ENCODE assay signal across 19 mouse cellular contexts in the genomic region with DNA sequence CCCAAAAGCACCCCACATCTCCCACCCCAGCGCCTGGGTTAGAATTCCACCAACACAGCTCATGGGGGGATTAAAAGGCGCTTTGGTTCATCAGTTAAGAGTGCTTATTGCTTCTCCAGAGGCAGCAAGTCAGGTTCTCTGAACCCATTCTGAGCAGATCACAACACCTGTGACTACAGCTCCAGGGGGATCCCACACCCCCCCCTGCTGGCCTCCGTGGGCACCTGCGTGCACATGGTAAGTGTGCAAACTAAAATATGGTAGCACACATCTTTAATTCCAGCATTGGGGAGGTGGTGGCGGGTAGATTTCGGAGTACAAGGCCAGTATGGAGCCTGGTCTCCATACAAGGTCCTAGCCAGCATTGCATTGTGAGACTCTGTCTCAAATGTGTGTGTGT. TPM values are rescaled to one million over a fixed set of nuclear protein-coding genes. Genes with fewer than 3 reads are reported as not detected.
DNase-seq lines count a peak whose midpoint lies in the region; ATAC-seq and TF ChIP-seq lines count a peak whose summit lies in the region.
"Had no signal": no experiment of that assay in that cellular context is flagged by ENCODE, and none has a peak within 500 bp of the region (broad histone marks: within the 10 kb centered on the region; RNA-seq: fewer than 3 reads in every experiment).

No protein-coding gene starts in this region.

- no peaks in the 10 kb centered on the region for H3K9me3 ChIP-seq in MEL (replicated peaks; ENCODE audit: insufficient read depth, low read length)
- H3K9me3 ChIP-seq: heart, embryonic 10.5 days; kidney, embryonic 15.5 days; limb, embryonic 15.5 days; midbrain, embryonic 13.5 days had no signal

- intact Hi-C loops in left cerebral cortex, adult 2 months (cut with DNase I): no loop called here

- no peaks in the 10 kb centered on the region for H3K36me3 ChIP-seq in kidney, adult 2 months (ENCODE audit: control insufficient read depth, insufficient read depth, low read length)
- no peaks in the 10 kb centered on the region for H3K36me3 ChIP-seq in MEL (ENCODE audit: control insufficient read depth in 1 of 2, insufficient read depth in 2 of 2, low read length in 2 of 2)
- H3K36me3 ChIP-seq: heart, embryonic 10.5 days; kidney, embryonic 15.5 days; limb, embryonic 15.5 days; midbrain, embryonic 13.5 days had no signal

- WGBS in kidney, adult 2 months: 82% methylated on average over 6 of the region's 6 CpGs

- no peak overlapping the region for H3K4me3 ChIP-seq in kidney, adult 2 months (ENCODE audit: insufficient read depth, low read depth, low read length)
- H3K4me3 ChIP-seq in MEL (ENCODE audit: control insufficient read depth in 1 of 2, insufficient read depth in 1 of 2, low read depth in 2 of 2, low read length in 2 of 2): no peak overlapping the region
- no peak overlapping the region for H3K4me3 ChIP-seq in left cerebral cortex, adult 2 months
- H3K4me3 ChIP-seq: heart, embryonic 10.5 days; kidney, embryonic 15.5 days; limb, embryonic 15.5 days; midbrain, embryonic 13.5 days had no signal

- no peak overlapping the region for H3K27ac ChIP-seq in kidney, adult 2 months (ENCODE audit: insufficient read depth, low read depth, low read length)
- no peak overlapping the region for H3K27ac ChIP-seq in MEL (ENCODE audit: control insufficient read depth, low read depth, low read length)
- no peak overlapping the region for H3K27ac ChIP-seq in left cerebral cortex, adult 2 months
- H3K27ac ChIP-seq: heart, embryonic 10.5 days; kidney, embryonic 15.5 days; limb, embryonic 15.5 days; midbrain, embryonic 13.5 days had no signal

- no peak overlapping the region for H3K9ac ChIP-seq in MEL (ENCODE audit: control insufficient read depth, low read depth, low read length, poor library complexity, severe bottlenecking)
- H3K9ac ChIP-seq: kidney, embryonic 15.5 days; limb, embryonic 15.5 days; midbrain, embryonic 13.5 days had no signal

- peak; percentile 25; the same call in 1 of the 2 replicates for TF ChIP-seq CTCF in kidney, adult 2 months (conservative IDR thresholded peaks at IDR 0.05; ENCODE audit: insufficient read depth, insufficient read length, low read depth, low read length)
- TF ChIP-seq CTCF in MEL (IDR thresholded peaks at IDR 0.05 in 2 of 3, conservative IDR thresholded peaks at IDR 0.05 in 1 of 3; ENCODE audit: control insufficient read depth in 1 of 3, insufficient read depth in 1 of 3, low read depth in 2 of 3, low read length in 3 of 3, poor library complexity in 1 of 3, severe bottlenecking in 1 of 3): peak; percentile 28 to 58 (median 46); a peak in 5 of 6 replicates
- no peak; the same call in 1 of the 2 replicates for TF ChIP-seq CTCF in left cerebral cortex, adult 2 months (IDR thresholded peaks at IDR 0.05)

- TF ChIP-seq EP300 in MEL (IDR thresholded peaks at IDR 0.05; ENCODE audit: low read depth in 1 of 2, low read length in 2 of 2): no peak

- 0 out of 2 replicates have a peak, but pooled peaks have one; percentile 45 for ATAC-seq in megakaryocyte-erythroid progenitor cell, adult 5-6 weeks (replicated peaks; ENCODE audit: low FRiP score, low TSS enrichment, poor library complexity, severe bottlenecking)
- ATAC-seq: hindbrain, embryonic 16.5 days; midbrain, embryonic 13.5 days had no signal

- DNase-seq in kidney, adult 2 months: no peak
- no peak for DNase-seq in kidney, adult 9 months
- DNase-seq in retina, adult 2 months (ENCODE audit: low read depth, low spot score): peak; percentile 16
- no peak for DNase-seq in retina, embryonic 14.5 days (ENCODE audit: low spot score)
- peak; percentile 13 for DNase-seq in MEL (ENCODE audit: low read depth, low spot score)
- DNase-seq in c-Kit-positive CD71-positive TER-119-positive erythroid progenitor cells, embryonic 14.5 days (ENCODE audit: low spot score): no peak
- no peak for DNase-seq in left cerebral cortex, adult 2 months (ENCODE audit: extremely low spot score in 1 of 2, low spot score in 2 of 2)
- DNase-seq: cerebellum, adult 11-12 months; cerebellum, postnatal 36 days; gastrocnemius, postnatal 25 days; heart, postnatal 14 days; lung, postnatal 36 days had no signal

- no peaks in the 10 kb centered on the region for H3K79me2 ChIP-seq in MEL (ENCODE audit: control insufficient read depth, insufficient read depth, low read length, poor library complexity)

- no peak for TF ChIP-seq POLR2A in kidney, adult 2 months (IDR thresholded peaks at IDR 0.05; ENCODE audit: low read depth, low read length)
- no peak for TF ChIP-seq POLR2A in MEL (IDR thresholded peaks at IDR 0.05; ENCODE audit: control insufficient read depth in 1 of 2, insufficient read depth in 1 of 2, low read depth in 1 of 2, low read length in 2 of 2, poor library complexity in 1 of 2)

- peak; percentile 28 for TF ChIP-seq RAD21 in MEL (IDR thresholded peaks at IDR 0.05; ENCODE audit: low read depth, low read length)

- no peaks in the 10 kb centered on the region for H3K27me3 ChIP-seq in kidney, adult 2 months (replicated peaks; ENCODE audit: control insufficient read depth, insufficient read depth, low read length)
- peaks cover 0 to 2% of the 10 kb centered on the region in 2 experiments; a peak in 1 of 4 replicates for H3K27me3 ChIP-seq in MEL (ENCODE audit: control insufficient read depth in 1 of 2, insufficient read depth in 2 of 2, low read length in 2 of 2)
- H3K27me3 ChIP-seq: kidney, embryonic 15.5 days; limb, embryonic 15.5 days had no signal

- H3K4me1 ChIP-seq in kidney, adult 2 months (ENCODE audit: control insufficient read depth, insufficient read depth, low read length): no peaks in the 10 kb centered on the region
- no peaks in the 10 kb centered on the region; a peak in 1 of 4 replicates for H3K4me1 ChIP-seq in MEL (ENCODE audit: control insufficient read depth in 1 of 2, insufficient read depth in 2 of 2, low read length in 2 of 2)

TF ChIP-seq in MEL, 35 proteins besides CTCF, POLR2A, EP300 and RAD21:
- TF ChIP-seq SMC3 (IDR thresholded peaks at IDR 0.05; ENCODE audit: low read depth, low read length) (peak; percentile 33; the same call in 1 of the 2 replicates), MXI1 (IDR thresholded peaks at IDR 0.05; ENCODE audit: low read depth, low read length) (no peak)

RNA-seq across cellular contexts. Expression of a gene that starts 9.1 kb away (rescaled TPM):
- 7.9 and 9.7 TPM in 2 replicates for polyA plus RNA-seq in kidney, adult 2 months (2012; rRNA removed)
- total RNA-seq in MEL (2012; rRNA removed): not detected in 2 replicates
- polyA plus RNA-seq in MEL (2012; ENCODE audit: insufficient read depth in 1 of 2, insufficient read length in 2 of 2, low read depth in 1 of 2, low replicate concordance in 2 of 2, missing spikeins in 1 of 2): not detected
- total RNA-seq in megakaryocyte-erythroid progenitor cell, adult 5-6 weeks (2014; fragmentation: Nextera tagmentation): 0.67 and 1.1 TPM in 2 replicates
- 0.04 TPM in 1 of 2 replicates, not detected in the other for total RNA-seq in megakaryocyte-erythroid progenitor cell, adult 5-6 weeks (2017)
- total RNA-seq in left cerebral cortex, adult 2 months (2021): under 1 TPM; 0.61 to 0.84 TPM

RNA-seq across cellular contexts. Expression of a gene that starts 9.9 kb away (rescaled TPM):
- polyA plus RNA-seq in kidney, adult 2 months (2012; rRNA removed): 0.09 and 0.23 TPM in 2 replicates
- total RNA-seq in MEL (2012; rRNA removed): not detected in 2 replicates
- polyA plus RNA-seq in MEL (2012; ENCODE audit: insufficient read depth in 1 of 2, insufficient read length in 2 of 2, low read depth in 1 of 2, low replicate concordance in 2 of 2, missing spikeins in 1 of 2): not detected
- not detected in 2 replicates for total RNA-seq in megakaryocyte-erythroid progenitor cell, adult 5-6 weeks (2014; fragmentation: Nextera tagmentation)
- total RNA-seq in megakaryocyte-erythroid progenitor cell, adult 5-6 weeks (2017): not detected in 2 replicates
- total RNA-seq in left cerebral cortex, adult 2 months (2021): not detected
- total RNA-seq: gastrocnemius, postnatal 25 days; heart, postnatal 14 days; left cerebral cortex, postnatal 10 days had no signal

RNA-seq across cellular contexts. Expression of a gene that starts 26.9 kb away (rescaled TPM):
- 0.91 and 1.4 TPM in 2 replicates for polyA plus RNA-seq in kidney, adult 2 months (2012; rRNA removed)
- 1.5 and 2.3 TPM in 2 replicates for total RNA-seq in MEL (2012; rRNA removed)
- polyA plus RNA-seq in MEL (2012; ENCODE audit: insufficient read depth in 1 of 2, insufficient read length in 2 of 2, low read depth in 1 of 2, low replicate concordance in 2 of 2, missing spikeins in 1 of 2): 1 to 10 TPM in 1 of 2 experiments, not detected in 1; 3.2 TPM
- not detected in 2 replicates for total RNA-seq in megakaryocyte-erythroid progenitor cell, adult 5-6 weeks (2014; fragmentation: Nextera tagmentation)
- not detected in 2 replicates for total RNA-seq in megakaryocyte-erythroid progenitor cell, adult 5-6 weeks (2017)
- total RNA-seq in left cerebral cortex, adult 2 months (2021): not detected
- total RNA-seq: left cerebral cortex, postnatal 10 days had no signal

RNA-seq across cellular contexts. Expression of a gene that starts 42.1 kb away (rescaled TPM):
- 0.91 and 0.95 TPM in 2 replicates for polyA plus RNA-seq in kidney, adult 2 months (2012; rRNA removed)
- total RNA-seq in MEL (2012; rRNA removed): 0.85 and 1.3 TPM in 2 replicates
- polyA plus RNA-seq in MEL (2012; ENCODE audit: insufficient read depth in 1 of 2, insufficient read length in 2 of 2, low read depth in 1 of 2, low replicate concordance in 2 of 2, missing spikeins in 1 of 2): 1 to 10 TPM in 1 of 2 experiments, not detected in 1; 3.1 TPM
- 0.54 and 2.8 TPM in 2 replicates for total RNA-seq in megakaryocyte-erythroid progenitor cell, adult 5-6 weeks (2014; fragmentation: Nextera tagmentation)
- total RNA-seq in megakaryocyte-erythroid progenitor cell, adult 5-6 weeks (2017): 0.15 and 3.8 TPM in 2 replicates
- 1 to 10 TPM; 1.8 to 2.9 TPM for total RNA-seq in left cerebral cortex, adult 2 months (2021)

RNA-seq across cellular contexts. Expression of a gene that starts 58.6 kb away (rescaled TPM):
- polyA plus RNA-seq in kidney, adult 2 months (2012; rRNA removed): 28.5 and 30.8 TPM in 2 replicates
- total RNA-seq in MEL (2012; rRNA removed): 75.2 and 78.9 TPM in 2 replicates
- 100 to 1,000 TPM; 107 to 442 TPM for polyA plus RNA-seq in MEL (2012; ENCODE audit: insufficient read depth in 1 of 2, insufficient read length in 2 of 2, low read depth in 1 of 2, low replicate concordance in 2 of 2, missing spikeins in 1 of 2)
- 62.0 and 75.8 TPM in 2 replicates for total RNA-seq in megakaryocyte-erythroid progenitor cell, adult 5-6 weeks (2014; fragmentation: Nextera tagmentation)
- 61.6 and 90.5 TPM in 2 replicates for total RNA-seq in megakaryocyte-erythroid progenitor cell, adult 5-6 weeks (2017)
- 10 to 100 TPM; 28.4 to 29.1 TPM for total RNA-seq in left cerebral cortex, adult 2 months (2021)

Comparison
In these comparisons a context has a peak if more than half of its experiments do, and no peak if none do; other contexts are left out.
1. DNase-seq: peak in retina, adult 2 months (single experiment) and MEL (single experiment); none in kidney, adult 2 months (single experiment), kidney, adult 9 months (single experiment), retina, embryonic 14.5 days (single experiment), c-Kit-positive CD71-positive TER-119-positive erythroid progenitor cells, embryonic 14.5 days (single experiment) and left cerebral cortex, adult 2 months (0 of 2).